Mouse (Mus musculus) layer of hippocampus, postnatal 10 days (tissue): ENCODE measurements at regions not wholly inside any gene's neighbourhood (a gene's known extent, or its start where the extent isn't known, plus 50 kb on each side); places are given as distances from the start of the nearest gene placed in this dataset.
"Not testable (repeated sequence)": the region's sequence is repeated elsewhere in the genome, so short reads cannot be mapped to it uniquely, and the experiment has no call there.

ENCODE experiments used
- DNase-seq, 2 experiments: peaks; one replicate each; pipeline ENCODE4 v3.0.0; 2021; ENCODE audit warnings: low spot score in 2 of 2

GRCm38 (mm10) chr2:160583034-160583433 is 62.7 kb upstream of the Top1 start:
- not testable (repeated sequence) for DNase-seq

GRCm38 (mm10) chr2:160583506-160583905 is 62.2 kb upstream of the Top1 start:
- DNase-seq = no peak

- no peak for DNase-seq
Measured at GRCm38 (mm10) chr2:160584568-160584967, 61.1 kb upstream of the Top1 start.

DNA sequence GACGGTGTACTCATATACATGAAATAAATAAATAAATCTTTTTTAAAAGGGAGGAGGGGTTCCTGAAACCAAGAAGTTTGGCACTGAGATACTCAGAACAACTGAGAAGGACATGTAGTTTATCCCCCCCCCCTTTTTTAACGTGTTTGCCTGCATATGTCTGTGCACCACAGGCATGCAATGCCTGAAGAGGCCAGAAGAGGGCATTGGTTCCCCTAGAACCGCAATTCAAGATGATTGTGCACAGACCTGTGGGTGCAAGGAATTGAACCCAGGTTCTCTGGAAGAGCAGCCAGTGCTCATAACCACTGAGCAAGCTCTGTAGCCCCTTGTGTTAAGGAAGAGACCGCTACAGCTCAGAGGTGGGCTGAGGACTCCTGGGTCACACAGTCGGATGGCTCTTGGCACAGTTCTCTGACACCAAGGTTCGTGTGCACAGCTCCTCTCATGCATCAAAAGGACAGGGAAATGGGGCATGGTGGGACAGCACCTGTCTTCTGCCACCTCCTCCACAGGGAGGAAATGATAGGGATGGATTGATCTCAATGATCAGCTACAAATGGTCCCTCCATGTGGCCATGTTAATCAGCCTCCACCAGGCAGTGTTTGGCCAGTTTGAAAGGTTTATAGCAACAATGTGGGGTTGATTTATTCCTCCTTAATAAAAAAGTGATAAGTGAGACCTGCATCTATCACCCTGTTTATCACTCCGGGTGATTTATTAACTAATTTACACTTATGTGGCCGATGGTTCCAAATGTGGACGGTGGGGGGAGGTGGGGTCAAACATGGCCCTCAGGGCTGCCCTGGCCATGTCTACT is 58.5 kb upstream of the Top1 start:
- DNase-seq = no peak

DNA sequence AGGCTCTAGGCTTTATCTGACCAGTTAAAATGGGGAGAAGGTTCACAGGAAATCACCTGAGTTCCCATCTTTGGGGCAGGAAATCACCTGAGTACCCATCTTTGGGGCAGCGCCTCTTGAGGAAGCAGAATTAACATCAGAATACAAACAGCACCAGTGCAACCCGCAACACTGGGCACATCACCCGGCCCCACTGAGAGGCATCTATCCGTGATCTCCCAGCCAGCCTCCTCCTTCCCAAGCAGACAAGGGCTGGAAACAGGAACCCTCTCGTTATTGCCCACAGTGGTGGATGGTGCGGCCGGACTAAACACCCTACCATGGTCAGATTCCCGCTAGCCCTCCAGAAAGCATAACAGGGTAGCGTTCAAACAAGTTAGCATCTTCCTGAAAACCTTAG is 57.3 kb upstream of the Top1 start:
- DNase-seq = no peak

DNA sequence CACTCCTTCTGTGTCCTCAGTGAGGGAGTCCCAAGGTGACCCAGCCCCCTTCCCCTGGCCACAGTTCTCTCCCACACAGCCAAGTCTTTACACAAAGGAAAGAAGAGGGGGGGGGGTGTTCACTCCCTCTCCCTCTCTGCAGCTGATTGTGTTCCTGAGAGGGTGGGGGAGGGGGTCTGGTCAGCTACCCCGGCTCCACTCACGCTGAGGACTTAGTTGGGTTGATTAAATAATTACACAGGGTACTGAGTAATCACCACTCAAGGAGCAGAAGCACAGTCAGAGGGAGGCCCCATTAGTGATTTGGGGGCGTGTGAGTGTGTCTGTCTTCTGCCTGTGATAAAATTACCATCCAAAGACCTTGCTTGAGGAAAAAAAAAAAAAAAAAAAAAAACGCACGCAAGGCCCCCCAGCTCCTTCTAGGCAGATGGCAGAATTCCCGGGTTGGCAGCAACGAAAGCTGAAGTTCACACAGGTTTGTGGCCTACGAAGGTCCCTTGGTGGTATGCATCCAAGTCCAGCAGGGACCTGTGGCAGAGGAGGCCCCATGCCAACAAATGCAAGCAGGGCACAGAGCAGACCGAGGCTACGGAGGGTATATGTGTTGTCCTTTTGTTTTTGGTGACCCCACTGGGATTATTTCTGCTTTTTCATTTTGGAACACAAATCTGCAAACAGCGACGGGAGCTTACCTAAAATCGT is 55.3 kb upstream of the Top1 start:
- no peak for DNase-seq

DNA sequence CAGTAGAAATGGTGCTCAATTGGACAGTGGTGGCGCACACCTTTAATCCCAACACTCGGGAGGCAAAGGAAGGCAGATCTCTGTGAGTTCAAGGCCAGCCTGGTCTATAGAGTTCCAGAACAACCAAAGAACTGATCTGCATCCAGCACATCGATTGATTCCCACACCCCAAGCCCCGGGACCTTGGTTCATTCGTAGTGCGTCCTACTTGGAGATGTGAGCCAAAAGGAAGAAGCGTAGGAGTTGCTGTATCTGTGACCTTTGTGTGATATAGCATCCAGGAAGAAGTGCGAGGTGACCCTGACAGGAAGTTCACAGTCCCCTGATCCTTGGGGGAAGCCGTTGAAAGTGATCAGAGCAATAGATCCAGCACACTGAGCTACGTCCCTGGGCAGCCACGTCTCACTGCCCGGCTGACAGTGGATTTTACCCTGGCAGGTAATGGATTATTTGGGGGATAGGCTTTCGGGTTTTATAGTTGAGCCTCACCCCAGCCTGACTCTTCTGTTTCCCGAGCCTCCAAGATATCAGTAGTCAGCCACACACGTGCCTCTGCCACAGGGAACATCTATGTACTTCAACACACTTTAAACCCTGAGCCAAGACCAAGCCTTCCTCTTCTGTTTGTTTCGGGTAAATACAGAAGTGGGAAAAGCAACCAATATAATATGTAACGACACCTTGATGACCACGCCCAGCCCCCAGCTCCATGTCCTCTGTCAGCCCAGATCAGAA is 54.1 kb upstream of the Top1 start:
- DNase-seq = no peak

DNA sequence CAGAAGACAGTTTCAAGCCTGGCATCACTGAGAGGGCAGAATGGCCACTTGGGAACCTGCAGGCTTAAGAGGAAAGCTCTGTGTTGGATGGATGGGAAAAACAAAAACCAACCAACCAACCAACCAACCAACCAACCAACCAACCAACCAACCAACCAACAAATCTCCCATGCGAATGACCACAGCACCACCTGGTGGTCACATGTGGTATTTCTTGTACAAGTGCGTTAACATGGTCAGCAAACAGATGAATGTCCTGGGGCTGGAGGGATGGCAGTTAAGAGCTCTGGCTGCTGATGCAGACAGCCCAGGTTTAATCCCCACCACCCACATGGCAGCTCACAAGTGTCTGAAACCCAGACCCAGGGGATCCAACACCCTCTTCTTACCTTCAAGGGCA is 52.7 kb upstream of the Top1 start:
- DNase-seq = peak; percentile 88 to 91
